Mouse (Mus musculus) kidney, embryonic 14.5 days (tissue): Measurements from ENCODE around the gene Ahcy. TPM values are rescaled to one million over a fixed set of nuclear protein-coding genes. Genes with fewer than 3 reads are reported as not detected.
"Not testable (repeated sequence)": the region's sequence is repeated elsewhere in the genome, so short reads cannot be mapped to it uniquely, and the experiment has no call there.

Experiments used
- ATAC-seq: fragments of 200-750 bp; cut with Nextera tagmentation; 2 replicates; pipeline ENCODE4 v1.8.0; 2017; ENCODE audit warnings: moderate number of reproducible peaks, mild to moderate bottlenecking, moderate TSS enrichment, moderate library complexity; ENCODE audit not compliant: low FRiP score, low TSS enrichment
- H3K27ac ChIP-seq: fragments of 300-500 bp; sonication (generic); 2 replicates; pipeline ENCODE4 v1.5.1; 2014; ENCODE audit warnings: low read depth, mild to moderate bottlenecking, low read length, moderate library complexity, mixed read lengths
- H3K27me3 ChIP-seq: fragments of 300-500 bp; sonication (generic); 2 replicates; pipeline ENCODE4 v1.6.1; 2014; ENCODE audit warnings: mild to moderate bottlenecking, low read length; ENCODE audit not compliant: control insufficient read depth, insufficient read depth
- H3K36me3 ChIP-seq: fragments of 300-500 bp; sonication (generic); 2 replicates; pipeline ENCODE4 v1.6.1; 2014; ENCODE audit warnings: low read length, mixed read lengths; ENCODE audit not compliant: control insufficient read depth, insufficient read depth
- H3K4me1 ChIP-seq: fragments of 300-500 bp; sonication (generic); 2 replicates; pipeline ENCODE4 v1.6.1; 2014; ENCODE audit warnings: low read length, mixed read lengths; ENCODE audit not compliant: control insufficient read depth, insufficient read depth
- H3K4me2 ChIP-seq: fragments of 300-500 bp; sonication (generic); replicated peaks from 2 replicates; pipeline ENCODE4 v1.6.1; 2014; ENCODE audit warnings: low read depth, mild to moderate bottlenecking, low read length
- H3K4me3 ChIP-seq: fragments of 300-500 bp; sonication (generic); 2 replicates; pipeline ENCODE4 v1.5.1; 2014; ENCODE audit warnings: mild to moderate bottlenecking, low read length
- H3K9ac ChIP-seq: fragments of 300-500 bp; sonication (generic); 2 replicates; pipeline ENCODE4 v1.6.1; 2014; ENCODE audit warnings: low read depth, mild to moderate bottlenecking, low read length, moderate library complexity
- H3K9me3 ChIP-seq: fragments of 300-500 bp; sonication (generic); 2 replicates; pipeline ENCODE4 v1.6.1; 2016; ENCODE audit warnings: low read length; ENCODE audit not compliant: control insufficient read depth
- WGBS: fragments of 180-500 bp; shearing (Covaris S2); extraction: QIAGEN DNeasy Blood & Tissue Kit; methylation state at CpG from one replicate; pipeline ENCODE4 v1.1.7; 2014; 5-methylcytosine and 5-hydroxymethylcytosine counted together
- polyA plus RNA-seq: library from polyadenylated mRNA; unstranded; fragments of >200 nt; fragmentation: Nextera tagmentation; extraction: Ambion mirVana; gene quantifications from 2 replicates; pipeline ENCODE4 v1.2.1, GENCODE M21; 2014

Gene Ahcy
- polyA plus RNA-seq, 1 experiment from 2014 or later, result 99.8 TPM

GRCm38 (mm10) chr2:155046803-155047202, 27.5 kb downstream of the Ahcy start:
- Histone ChIP-seq H3K4me3 (no peak overlapping the region), H3K27me3 (no peaks in the 10 kb centered on the region), H3K4me2 (no peak overlapping the region), H3K9me3 (no peaks in the 10 kb centered on the region), H3K36me3 (no peaks in the 10 kb centered on the region), H3K9ac (no peak overlapping the region), H3K4me1 (peaks cover 10% of the 10 kb centered on the region; the same call in 1 of the 2 replicates), H3K27ac (no peak overlapping the region)
- 86% methylated on average over 2 of the region's 2 CpGs for WGBS
- no peak for ATAC-seq

GRCm38 (mm10) chr2:155045075-155045474, 29.2 kb downstream of the Ahcy start:
- H3K36me3 ChIP-seq, result no peaks in the 10 kb centered on the region
- H3K9ac ChIP-seq, result no peak overlapping the region
- no peak overlapping the region for H3K27ac ChIP-seq
- no peaks in the 10 kb centered on the region for H3K9me3 ChIP-seq
- no peak for ATAC-seq
- H3K4me3 ChIP-seq, result no peak overlapping the region
- no peak overlapping the region for H3K4me2 ChIP-seq
- H3K27me3 ChIP-seq, result no peaks in the 10 kb centered on the region
- H3K4me1 ChIP-seq, result 0 out of 2 replicates have a peak, but pooled peaks cover 2% of the 10 kb centered on the region
- 72% methylated on average over 3 of the region's 3 CpGs for WGBS

- no peak for ATAC-seq
- 73% methylated on average over 3 of the region's 3 CpGs for WGBS
- no peak overlapping the region for H3K4me3 ChIP-seq
These were observed 29.8 kb downstream of the Ahcy start for GRCm38 (mm10) chr2:155044542-155044941.

GRCm38 (mm10) chr2:155039956-155040355, 34.3 kb downstream of the Ahcy start:
- Histone ChIP-seq H3K36me3 (no peaks in the 10 kb centered on the region), H3K9ac (no peak overlapping the region), H3K27me3 (no peaks in the 10 kb centered on the region), H3K4me3 (no peak overlapping the region), H3K27ac (no peak overlapping the region), H3K4me1 (no peaks in the 10 kb centered on the region), H3K4me2 (no peak overlapping the region), H3K9me3 (no peaks in the 10 kb centered on the region)
- ATAC-seq, result no peak
- 73% methylated on average over 4 of the region's 4 CpGs for WGBS

More at GRCm38 (mm10) chr2:155044542-155044941, 29.8 kb downstream of the Ahcy start:
- Histone ChIP-seq H3K36me3 (no peaks in the 10 kb centered on the region), H3K27me3 (no peaks in the 10 kb centered on the region), H3K4me1 (no peaks in the 10 kb centered on the region), H3K4me2 (no peak overlapping the region), H3K27ac (no peak overlapping the region), H3K9ac (no peak overlapping the region), H3K9me3 (no peaks in the 10 kb centered on the region)

GRCm38 (mm10) chr2:155032938-155033710, 41.2 kb downstream of the Ahcy start:
- no peak overlapping the region for H3K4me2 ChIP-seq
- H3K4me3 ChIP-seq, result no peak overlapping the region
- ATAC-seq, result no peak
- no peaks in the 10 kb centered on the region for H3K4me1 ChIP-seq
- no peaks in the 10 kb centered on the region for H3K27me3 ChIP-seq
- no peak overlapping the region for H3K9ac ChIP-seq
- H3K27ac ChIP-seq, result no peak overlapping the region
- no peaks in the 10 kb centered on the region for H3K36me3 ChIP-seq
- 46% methylated on average over 19 of the region's 19 CpGs for WGBS
- H3K9me3 ChIP-seq, result no peaks in the 10 kb centered on the region

GRCm38 (mm10) chr2:155030831-155031230, 43.5 kb downstream of the Ahcy start:
- Histone ChIP-seq H3K4me1 (no peaks in the 10 kb centered on the region), H3K36me3 (no peaks in the 10 kb centered on the region), H3K27me3 (no peaks in the 10 kb centered on the region), H3K9ac (no peak overlapping the region), H3K9me3 (no peaks in the 10 kb centered on the region), H3K27ac (no peak overlapping the region), H3K4me3 (no peak overlapping the region), H3K4me2 (no peak overlapping the region)
- ATAC-seq, result no peak
- 66% methylated on average over 7 of the region's 7 CpGs for WGBS

- not testable (repeated sequence) for H3K4me2 ChIP-seq, H3K4me1 ChIP-seq, H3K27ac ChIP-seq, ATAC-seq, H3K27me3 ChIP-seq, H3K9me3 ChIP-seq, H3K9ac ChIP-seq, H3K36me3 ChIP-seq, H3K4me3 ChIP-seq
- WGBS, result 30% methylated on average over 20 of the region's 20 CpGs
These were observed 54.0 kb downstream of the Ahcy start for GRCm38 (mm10) chr2:155020247-155020826.

GRCm38 (mm10) chr2:155019673-155020072, 54.6 kb downstream of the Ahcy start:
- H3K27me3 ChIP-seq, result no peaks in the 10 kb centered on the region
- WGBS, result under 1% methylated on average over 22 of the region's 22 CpGs
- H3K27ac ChIP-seq, result peak overlapping the region; percentile 70
- no peaks in the 10 kb centered on the region for H3K9me3 ChIP-seq
- no peaks in the 10 kb centered on the region for H3K4me1 ChIP-seq
- H3K4me2 ChIP-seq, result peak overlapping the region; percentile 73
- peak; percentile 86 for ATAC-seq
- peak overlapping the region; percentile 51; the same call in 1 of the 2 replicates for H3K9ac ChIP-seq
- H3K4me3 ChIP-seq, result peak overlapping the region; percentile 38
- no peaks in the 10 kb centered on the region for H3K36me3 ChIP-seq
